Mouse (Mus musculus) activated CD4-positive, CD25-positive, alpha-beta regulatory T cell, adult 9 weeks (primary cell): ENCODE data around the gene Gm5795. TPM values are rescaled to one million over a fixed set of nuclear protein-coding genes. Genes with fewer than 3 reads are reported as not detected.

ENCODE experiments used
- polyA plus RNA-seq: library from polyadenylated mRNA; unstranded; fragments of 100-300 nt; shearing (Covaris generic); gene quantifications from one replicate; pipeline ENCODE4 v1.2.1, GENCODE M21; 2017

Gm5795 gene
- not detected for polyA plus RNA-seq

GRCm38 (mm10) chr14:3187955-3188354 is at the start of gene Gm5795:
Gene Gm5795 (plus strand): TSS chr14:3188255.

GRCm38 (mm10) chr14:3208272-3209152 is 20.5 kb downstream of the Gm5795 start, which contains the start of gene D830030K20Rik:
Gene D830030K20Rik (plus strand): TSS chr14:3208488.

Other genes starting within 250 kb of the Gm5795 start
- gene Gm2888, start 158.3 kb upstream of the Gm5795 start, polyA plus RNA-seq: not detected
- 2.3 TPM for gene Gm2897, start 139.0 kb upstream of the Gm5795 start, polyA plus RNA-seq
- not detected for gene Gm10340, start 54.3 kb upstream of the Gm5795 start, polyA plus RNA-seq
- gene D830030K20Rik, start 20.2 kb downstream of the Gm5795 start, polyA plus RNA-seq: 26.0 TPM
- 5.0 TPM for gene Gm2956, start 144.4 kb downstream of the Gm5795 start, polyA plus RNA-seq
- not detected for gene Gm10413, start 206.8 kb downstream of the Gm5795 start, polyA plus RNA-seq
- gene Gm10409, start 224.4 kb downstream of the Gm5795 start, polyA plus RNA-seq: 6.4 TPM
- gene Gm3005, start 239.8 kb downstream of the Gm5795 start, polyA plus RNA-seq: 1.8 TPM